Mouse (Mus musculus) kidney, postnatal 36 days (tissue): ENCODE data around the gene Doxl2.

ENCODE experiments used
- DNase-seq, 2 experiments: peaks; one replicate each; pipeline ENCODE4 v3.0.0; 2021 to 2022; ENCODE audit warnings: mixed read lengths in 2 of 2

Doxl2 gene

GRCm38 (mm10) chr6:49009665-49010064, 34.9 kb downstream of the Doxl2 start:
- no peak for DNase-seq

GRCm38 (mm10) chr6:49011191-49011590, 36.4 kb downstream of the Doxl2 start:
- no peak for DNase-seq

GRCm38 (mm10) chr6:49013023-49013422, 38.3 kb downstream of the Doxl2 start:
- no peak for DNase-seq

- DNase-seq = no peak
Observed at GRCm38 (mm10) chr6:49013458-49013857, 38.7 kb downstream of the Doxl2 start.

- DNase-seq = no peak
Observed at GRCm38 (mm10) chr6:49017150-49017549, 42.4 kb downstream of the Doxl2 start.

- DNase-seq = no peak
Observed at GRCm38 (mm10) chr6:49019341-49019740, 44.6 kb downstream of the Doxl2 start.

- DNase-seq = no peak
Observed at GRCm38 (mm10) chr6:49021141-49022012, 46.6 kb downstream of the Doxl2 start.

GRCm38 (mm10) chr6:49022384-49022783, 47.6 kb downstream of the Doxl2 start:
- no peak for DNase-seq

GRCm38 (mm10) chr6:49023315-49023714, 48.6 kb downstream of the Doxl2 start:
- no peak for DNase-seq

GRCm38 (mm10) chr6:49025290-49025689, 50.5 kb downstream of the Doxl2 start:
- no peak for DNase-seq

GRCm38 (mm10) chr6:49026496-49026895, 51.7 kb downstream of the Doxl2 start:
- DNase-seq = no peak

- DNase-seq = no peak
Observed at GRCm38 (mm10) chr6:49028019-49028418, 53.3 kb downstream of the Doxl2 start.
